Mouse (Mus musculus) olfactory bulb, adult 2 months (tissue): ENCODE data around the gene Ahcy.

ENCODE experiments used
- CTCF ChIP-seq: fragments of 200-500 bp; IDR thresholded peaks from 2 replicates; pipeline ENCODE4 v1.5.1; 2012; ENCODE audit warnings: low read depth, mild to moderate bottlenecking, low read length, moderate library complexity; ENCODE audit not compliant: insufficient read depth
- POLR2A ChIP-seq: fragments of 200-500 bp; IDR thresholded peaks from 2 replicates; pipeline ENCODE4 v1.6.1; 2012; ENCODE audit warnings: mild to moderate bottlenecking, low read depth, low read length, moderate library complexity; ENCODE audit not compliant: insufficient read depth

DNA sequence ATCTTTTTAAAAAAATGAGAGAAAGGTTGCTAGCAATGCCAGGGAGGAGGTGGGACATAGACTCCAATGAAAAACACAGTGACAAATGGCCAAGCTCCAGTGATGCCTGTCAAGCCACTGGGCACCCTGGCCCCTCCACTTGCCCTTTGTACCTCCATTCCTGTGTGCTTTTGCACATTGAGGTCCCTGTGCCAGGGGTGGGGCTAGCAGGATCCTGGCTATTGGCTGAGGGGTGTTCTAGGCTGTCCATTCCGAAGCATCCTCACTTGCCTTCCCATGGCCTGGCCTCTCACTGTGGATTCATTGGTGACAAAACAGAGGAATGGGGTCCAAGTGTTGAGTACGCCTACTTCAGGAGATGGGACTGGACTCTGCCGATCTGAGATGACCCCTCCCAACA is 6.8 kb upstream of the Ahcy start:
- no peak for TF ChIP-seq CTCF
- TF ChIP-seq POLR2A: no peak
